Mouse (Mus musculus) heart, postnatal 0 days (tissue): ENCODE measurements around the gene Crb1. TPM values are rescaled to one million over a fixed set of nuclear protein-coding genes. Genes with fewer than 3 reads are reported as not detected.

Experiments used
- ATAC-seq: fragments of 200-750 bp; cut with Nextera tagmentation; 2 replicates; pipeline ENCODE4 v1.8.0; 2017; ENCODE audit warnings: low read depth, moderate number of reproducible peaks, moderate library complexity; ENCODE audit not compliant: insufficient read depth
- DNase-seq: peaks from one replicate; pipeline ENCODE4 v3.0.0-alpha.2; 2016; ENCODE audit warnings: low spot score
- H3K27ac ChIP-seq: fragments of 300-500 bp; sonication (generic); 2 replicates; pipeline ENCODE4 v1.5.1; 2014; ENCODE audit warnings: low read depth, mild to moderate bottlenecking
- H3K27me3 ChIP-seq: fragments of 300-500 bp; sonication (generic); 2 replicates; pipeline ENCODE4 v1.6.1; 2014; ENCODE audit warnings: low read length, mixed read lengths; ENCODE audit not compliant: control insufficient read depth, insufficient read depth
- H3K36me3 ChIP-seq: fragments of 300-500 bp; sonication (generic); replicated peaks from 2 replicates; pipeline ENCODE4 v1.6.1; 2014; ENCODE audit warnings: low read length, mixed read lengths; ENCODE audit not compliant: control insufficient read depth, insufficient read depth
- H3K4me1 ChIP-seq: fragments of 300-500 bp; sonication (generic); 2 replicates; pipeline ENCODE4 v1.6.1; 2014; ENCODE audit warnings: antibody characterized with exemption; ENCODE audit not compliant: control insufficient read depth, insufficient read depth
- H3K4me2 ChIP-seq: fragments of 300-500 bp; sonication (generic); 2 replicates; pipeline ENCODE4 v1.6.1; 2014; ENCODE audit warnings: low read depth, mild to moderate bottlenecking, low read length, moderate library complexity
- H3K4me3 ChIP-seq: fragments of 300-500 bp; sonication (generic); 2 replicates; pipeline ENCODE4 v1.5.1; 2014; ENCODE audit warnings: low read depth, low read length
- H3K9ac ChIP-seq: fragments of 300-500 bp; sonication (generic); replicated peaks from 2 replicates; pipeline ENCODE4 v1.6.1; 2014; ENCODE audit warnings: low read depth, low read length, mixed read lengths
- H3K9me3 ChIP-seq: fragments of 300-500 bp; sonication (generic); replicated peaks from 2 replicates; pipeline ENCODE4 v1.6.1; 2016; ENCODE audit warnings: low read length; ENCODE audit not compliant: control insufficient read depth
- CTCF ChIP-seq: IDR thresholded peaks from 2 replicates; pipeline ENCODE4 v1.5.1; 2016; ENCODE audit warnings: antibody characterized with exemption, control low read depth, low read depth
- EP300 ChIP-seq: IDR thresholded peaks from 2 replicates; pipeline ENCODE4 v1.6.1; 2016; ENCODE audit warnings: antibody characterized with exemption, low read depth
- WGBS: fragments of 180-500 bp; shearing (Covaris S2); extraction: QIAGEN DNeasy Blood & Tissue Kit; methylation state at CpG from one replicate; pipeline ENCODE4 v1.1.7; 2014; 5-methylcytosine and 5-hydroxymethylcytosine counted together
- polyA plus RNA-seq: library from polyadenylated mRNA; unstranded; fragments of >200 nt; fragmentation: Nextera tagmentation; extraction: Ambion mirVana; gene quantifications from 2 replicates; pipeline ENCODE4 v1.2.1, GENCODE M21; 2015
- total RNA-seq: library from RNA; depleted of rRNA; stranded (reverse); fragments of >200 nt; gene quantifications from 2 replicates; pipeline ENCODE4 v1.2.3, GENCODE M21; 2014; ENCODE audit warnings: low replicate concordance

The Crb1 gene
- total and polyA plus RNA-seq, 2 experiments from 2014 or later, result 0.12 to 0.38 TPM

DNA sequence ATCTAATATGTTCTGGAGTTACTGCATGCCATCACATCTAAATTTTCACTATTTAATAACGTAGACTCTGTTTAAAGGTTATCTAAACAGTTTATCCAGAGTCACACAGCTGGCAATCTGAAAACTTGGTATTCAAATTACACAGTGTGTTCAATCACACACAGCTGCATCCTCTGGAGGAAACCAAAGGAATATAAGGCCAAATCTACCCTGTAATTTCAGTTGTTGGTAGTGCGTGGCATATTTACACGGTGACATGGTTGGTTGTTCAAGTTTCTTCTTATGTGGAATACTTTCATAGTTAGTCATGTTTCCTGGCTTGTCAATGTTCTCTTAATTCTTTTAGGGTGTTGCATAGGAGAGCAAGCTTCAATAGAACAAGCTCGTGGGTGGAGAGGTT lies 166.4 kb downstream of the Crb1 start:
- no peak for DNase-seq
- 79% methylated on average over 4 of the region's 4 CpGs for WGBS
- H3K4me3 ChIP-seq, result no peak overlapping the region
- ATAC-seq, result no peak
- no peaks in the 10 kb centered on the region for H3K9me3 ChIP-seq
- H3K9ac ChIP-seq, result no peak overlapping the region
- H3K27me3 ChIP-seq, result no peaks in the 10 kb centered on the region
- no peaks in the 10 kb centered on the region for H3K36me3 ChIP-seq
- no peak overlapping the region for H3K27ac ChIP-seq
- TF ChIP-seq CTCF (no peak), EP300 (no peak)
- no peaks in the 10 kb centered on the region for H3K4me1 ChIP-seq
- no peak overlapping the region for H3K4me2 ChIP-seq

DNA sequence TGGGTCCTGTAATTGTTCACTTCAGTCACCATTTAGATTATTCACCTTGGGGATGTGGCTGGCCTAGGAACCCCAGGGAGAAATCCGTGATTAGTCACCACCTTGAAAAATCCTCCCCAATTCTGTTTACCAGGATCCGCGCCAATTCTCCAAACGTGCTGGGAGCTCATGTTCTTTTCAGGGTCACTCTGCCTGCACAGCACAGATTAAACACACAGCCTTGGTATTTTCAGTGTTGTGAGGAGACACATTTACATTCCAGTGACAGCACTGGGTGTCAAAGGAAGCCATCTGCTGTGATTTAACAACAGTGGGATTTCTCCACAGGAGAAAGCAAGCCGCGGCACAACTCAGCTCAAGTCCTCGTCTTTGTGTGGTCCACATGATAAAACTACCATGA lies 167.1 kb downstream of the Crb1 start:
- no peak overlapping the region for H3K4me3 ChIP-seq
- no peak for ATAC-seq
- no peaks in the 10 kb centered on the region for H3K27me3 ChIP-seq
- H3K9me3 ChIP-seq, result no peaks in the 10 kb centered on the region
- no peak overlapping the region for H3K27ac ChIP-seq
- DNase-seq, result no peak
- no peak overlapping the region for H3K9ac ChIP-seq
- TF ChIP-seq EP300 (no peak), CTCF (no peak)
- no peaks in the 10 kb centered on the region for H3K36me3 ChIP-seq
- no peaks in the 10 kb centered on the region for H3K4me1 ChIP-seq
- peak overlapping the region; percentile 6; the same call in 1 of the 2 replicates for H3K4me2 ChIP-seq
- 22% methylated on average over 7 of the region's 7 CpGs for WGBS

DNA sequence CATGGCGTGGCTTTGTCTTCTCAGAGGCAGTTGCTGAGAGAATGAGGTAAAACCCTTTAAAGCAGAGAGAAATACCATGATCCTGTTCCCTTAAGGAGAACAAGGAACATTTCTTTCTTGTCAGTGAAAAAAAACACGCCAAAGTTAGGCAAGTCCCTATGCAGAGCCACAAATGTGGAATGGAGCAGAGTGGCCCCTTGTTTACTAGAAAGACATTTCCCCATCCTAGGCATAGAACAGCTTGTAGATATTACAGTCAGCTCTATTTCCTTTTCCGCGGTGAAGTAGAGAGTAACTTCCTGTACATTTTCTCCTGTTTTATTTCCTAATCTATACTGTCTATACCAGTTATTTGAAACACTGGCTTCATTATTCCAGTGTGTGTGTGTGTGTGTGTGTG lies 170.6 kb downstream of the Crb1 start:
- no peak overlapping the region for H3K27ac ChIP-seq
- H3K4me1 ChIP-seq, result no peaks in the 10 kb centered on the region; the same call in 1 of the 2 replicates
- no peaks in the 10 kb centered on the region for H3K36me3 ChIP-seq
- DNase-seq (no peak), ATAC-seq (no peak)
- H3K27me3 ChIP-seq, result no peaks in the 10 kb centered on the region
- H3K4me2 ChIP-seq, result no peak overlapping the region
- TF ChIP-seq EP300, result no peak
- TF ChIP-seq CTCF, result no peak
- no peaks in the 10 kb centered on the region for H3K9me3 ChIP-seq
- WGBS, result 71% methylated on average over 4 of the region's 4 CpGs
- no peak overlapping the region for H3K4me3 ChIP-seq
- H3K9ac ChIP-seq, result no peak overlapping the region

DNA sequence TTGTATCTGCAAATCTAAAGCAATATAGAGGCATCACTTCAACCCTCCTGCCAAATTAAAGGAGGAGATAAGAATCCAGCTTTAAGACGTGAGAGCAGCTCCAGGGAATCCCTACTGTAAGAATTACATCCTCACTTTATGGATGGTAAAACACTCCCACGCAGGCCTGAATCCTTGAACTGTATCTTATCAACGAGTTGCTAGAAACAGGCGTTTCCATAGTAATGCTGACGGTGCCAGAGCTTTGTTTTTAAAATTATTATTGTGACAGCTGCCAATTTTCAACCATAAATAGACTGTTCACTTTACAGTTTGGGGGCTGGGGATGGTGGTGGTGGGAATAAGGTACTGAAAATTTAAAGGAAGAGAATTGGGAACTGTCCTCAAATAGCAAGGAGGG lies 173.9 kb downstream of the Crb1 start:
- no peak overlapping the region for H3K4me2 ChIP-seq
- H3K27ac ChIP-seq, result no peak overlapping the region
- WGBS, result 29% methylated on average over 5 of the region's 5 CpGs
- no peaks in the 10 kb centered on the region; the same call in 1 of the 2 replicates for H3K4me1 ChIP-seq
- H3K9me3 ChIP-seq, result no peaks in the 10 kb centered on the region
- no peaks in the 10 kb centered on the region for H3K36me3 ChIP-seq
- DNase-seq, result no peak
- H3K27me3 ChIP-seq, result no peaks in the 10 kb centered on the region
- no peak overlapping the region for H3K4me3 ChIP-seq
- ATAC-seq, result no peak
- H3K9ac ChIP-seq, result no peak overlapping the region
- TF ChIP-seq CTCF, result no peak
- no peak for TF ChIP-seq EP300

- Histone ChIP-seq H3K36me3 (no peaks in the 10 kb centered on the region), H3K4me2 (no peak overlapping the region), H3K9me3 (no peaks in the 10 kb centered on the region), H3K27me3 (no peaks in the 10 kb centered on the region), H3K4me1 (no peaks in the 10 kb centered on the region), H3K9ac (no peak overlapping the region), H3K4me3 (no peak overlapping the region), H3K27ac (no peak overlapping the region)
- TF ChIP-seq EP300, result no peak
- no peak for TF ChIP-seq CTCF
- 38% methylated on average over 5 of the region's 5 CpGs for WGBS
- no peak for ATAC-seq
- no peak for DNase-seq
These were observed 182.4 kb downstream of the Crb1 start for GRCm38 (mm10) chr1:139194428-139195028.

DNA sequence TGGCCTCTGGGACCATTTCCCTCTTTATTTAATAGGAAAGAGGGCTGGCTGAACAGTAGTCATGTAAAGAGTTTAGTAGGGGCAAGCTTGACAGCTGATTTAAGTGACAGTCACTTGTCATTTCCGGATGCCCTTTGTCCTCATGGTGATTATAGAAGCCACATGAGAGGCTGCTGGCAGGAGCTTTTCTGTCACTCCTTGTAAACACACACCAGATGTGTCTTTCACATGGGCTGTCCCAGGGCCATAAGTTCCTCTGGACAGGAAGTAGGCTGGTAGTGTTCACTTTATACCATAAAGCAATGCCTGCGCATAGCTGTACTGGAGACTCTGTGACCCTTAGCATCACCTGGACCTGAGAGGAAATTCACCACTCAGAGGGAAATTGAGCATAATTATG lies 182.9 kb downstream of the Crb1 start:
- WGBS, result 50% methylated on average over 2 of the region's 2 CpGs
- TF ChIP-seq EP300 (no peak), CTCF (no peak)

More for the DNA sequence above, 182.9 kb downstream of the Crb1 start:
- Histone ChIP-seq H3K27me3 (no peaks in the 10 kb centered on the region), H3K9me3 (no peaks in the 10 kb centered on the region), H3K4me1 (no peaks in the 10 kb centered on the region), H3K36me3 (no peaks in the 10 kb centered on the region), H3K4me2 (no peak overlapping the region), H3K27ac (no peak overlapping the region), H3K4me3 (no peak overlapping the region), H3K9ac (no peak overlapping the region)
- DNase-seq (no peak), ATAC-seq (no peak)
